Mouse (Mus musculus) liver, embryonic 16.5 days (tissue): ENCODE measurements around the gene Lrrc4. TPM values are rescaled to one million over a fixed set of nuclear protein-coding genes. Genes with fewer than 3 reads are reported as not detected.

Source experiments
- ATAC-seq: fragments of 200-750 bp; cut with Nextera tagmentation; 2 replicates; pipeline ENCODE4 v1.8.0; 2017; ENCODE audit warnings: low read depth, mild to moderate bottlenecking, moderate number of reproducible peaks, moderate library complexity
- H3K27ac ChIP-seq: fragments of 300-500 bp; sonication (generic); 2 replicates; pipeline ENCODE4 v1.5.1; 2014; ENCODE audit warnings: mild to moderate bottlenecking, low read length
- H3K27me3 ChIP-seq: fragments of 300-500 bp; sonication (generic); 2 replicates; pipeline ENCODE4 v1.6.1; 2014; ENCODE audit warnings: low read depth, low read length, mixed read lengths; ENCODE audit not compliant: control insufficient read depth, insufficient read depth
- H3K36me3 ChIP-seq: fragments of 300-500 bp; sonication (generic); 2 replicates; pipeline ENCODE4 v1.6.1; 2014; ENCODE audit warnings: mild to moderate bottlenecking; ENCODE audit not compliant: control insufficient read depth, insufficient read depth
- H3K4me1 ChIP-seq: fragments of 300-500 bp; sonication (generic); 2 replicates; pipeline ENCODE4 v1.6.1; 2014; ENCODE audit warnings: low read depth, low read length, mixed read lengths; ENCODE audit not compliant: control insufficient read depth
- H3K4me2 ChIP-seq: fragments of 300-500 bp; sonication (generic); 2 replicates; pipeline ENCODE4 v1.6.1; 2014; ENCODE audit warnings: low read depth, low read length, mixed read lengths
- H3K4me3 ChIP-seq: fragments of 300-500 bp; sonication (generic); 2 replicates; pipeline ENCODE4 v1.5.1; 2014; ENCODE audit warnings: low read depth, mild to moderate bottlenecking, low read length
- H3K9ac ChIP-seq: fragments of 300-500 bp; sonication (generic); 2 replicates; pipeline ENCODE4 v1.6.1; 2014; ENCODE audit warnings: low read depth, low read length
- H3K9me3 ChIP-seq: fragments of 300-500 bp; sonication (generic); replicated peaks from 2 replicates; pipeline ENCODE4 v1.6.1; 2016; ENCODE audit warnings: low read length; ENCODE audit not compliant: control insufficient read depth
- WGBS: fragments of 180-500 bp; shearing (Covaris S2); extraction: QIAGEN DNeasy Blood & Tissue Kit; methylation state at CpG from one replicate; pipeline ENCODE4 v1.1.7; 2014; ENCODE audit not compliant: insufficient replicate concordance; 5-methylcytosine and 5-hydroxymethylcytosine counted together
- polyA plus RNA-seq: library from polyadenylated mRNA; unstranded; fragments of >200 nt; fragmentation: Nextera tagmentation; extraction: Ambion mirVana; gene quantifications from 2 replicates; pipeline ENCODE4 v1.2.1, GENCODE M21; 2015

The Lrrc4 gene
- polyA plus RNA-seq, 1 experiment from 2014 or later, result 0.11 TPM

- ATAC-seq, result no peak
- H3K36me3 ChIP-seq, result no peaks in the 10 kb centered on the region
- no peaks in the 10 kb centered on the region; the same call in 1 of the 2 replicates for H3K4me1 ChIP-seq
- no peak overlapping the region for H3K4me3 ChIP-seq
- no peaks in the 10 kb centered on the region for H3K9me3 ChIP-seq
- WGBS, result 73% methylated on average over 9 of the region's 9 CpGs
- no peak overlapping the region for H3K9ac ChIP-seq
- no peak overlapping the region for H3K27ac ChIP-seq
- no peak overlapping the region for H3K4me2 ChIP-seq
- H3K27me3 ChIP-seq, result no peaks in the 10 kb centered on the region
Observed at GRCm38 (mm10) chr6:28720391-28721171, 111.0 kb downstream of the Lrrc4 start.

GRCm38 (mm10) chr6:28717845-28718237, 113.7 kb downstream of the Lrrc4 start:
- Histone ChIP-seq H3K4me2 (no peak overlapping the region), H3K9me3 (no peaks in the 10 kb centered on the region), H3K9ac (no peak overlapping the region), H3K4me1 (peaks cover 3% of the 10 kb centered on the region; the same call in 1 of the 2 replicates), H3K4me3 (no peak overlapping the region), H3K27ac (no peak overlapping the region), H3K36me3 (no peaks in the 10 kb centered on the region), H3K27me3 (no peaks in the 10 kb centered on the region)
- WGBS, result 63% methylated on average over 4 of the region's 4 CpGs
- no peak for ATAC-seq

DNA sequence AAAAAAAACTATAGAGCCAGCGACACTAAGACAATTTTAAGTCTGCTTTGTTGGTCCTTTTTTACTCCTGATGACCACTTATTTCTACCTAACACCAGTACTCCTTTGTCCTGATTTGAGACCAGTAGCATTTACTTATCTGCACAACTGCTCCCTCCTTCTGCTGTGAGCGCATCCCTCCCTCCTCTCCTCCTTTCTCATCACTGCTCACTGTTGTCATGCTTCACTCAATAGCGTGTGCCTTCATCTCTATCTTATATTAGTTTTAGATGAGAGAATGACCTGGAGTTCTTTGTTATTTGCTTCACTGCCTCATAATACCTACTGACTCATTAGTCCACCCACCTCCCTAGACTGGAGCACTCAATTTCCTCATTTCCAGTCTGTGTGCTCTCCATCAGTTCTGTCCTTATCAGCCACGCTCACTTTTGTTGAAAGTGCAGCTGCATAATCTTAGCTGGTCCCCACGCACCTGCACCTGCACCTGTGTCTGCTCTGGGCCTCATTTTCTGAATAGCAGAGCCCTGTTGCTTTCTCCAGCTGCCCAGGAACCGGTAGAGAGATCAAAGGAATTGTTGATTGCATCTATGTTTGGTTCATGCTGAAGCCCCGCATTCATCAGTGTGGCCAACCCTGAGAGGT, 114.2 kb downstream of the Lrrc4 start:
- no peak overlapping the region for H3K9ac ChIP-seq
- H3K27ac ChIP-seq, result no peak overlapping the region
- H3K27me3 ChIP-seq, result no peaks in the 10 kb centered on the region
- H3K4me1 ChIP-seq, result peaks cover 5% of the 10 kb centered on the region; the same call in 1 of the 2 replicates
- no peak for ATAC-seq
- H3K4me3 ChIP-seq, result no peak overlapping the region
- 56% methylated on average over 7 of the region's 7 CpGs for WGBS
- no peaks in the 10 kb centered on the region for H3K36me3 ChIP-seq
- no peak overlapping the region for H3K4me2 ChIP-seq
- no peaks in the 10 kb centered on the region for H3K9me3 ChIP-seq

- WGBS, result 35% methylated on average over 2 of the region's 2 CpGs
- peak; percentile 39; the same call in 1 of the 2 replicates for ATAC-seq
- Histone ChIP-seq H3K4me2 (no peak overlapping the region), H3K9ac (no peak overlapping the region), H3K9me3 (no peaks in the 10 kb centered on the region), H3K27me3 (no peaks in the 10 kb centered on the region), H3K4me1 (peaks cover 47% of the 10 kb centered on the region), H3K4me3 (no peak overlapping the region), H3K27ac (no peak overlapping the region), H3K36me3 (no peaks in the 10 kb centered on the region; the same call in 1 of the 2 replicates)
Observed at GRCm38 (mm10) chr6:28710035-28710434, 121.5 kb downstream of the Lrrc4 start.

DNA sequence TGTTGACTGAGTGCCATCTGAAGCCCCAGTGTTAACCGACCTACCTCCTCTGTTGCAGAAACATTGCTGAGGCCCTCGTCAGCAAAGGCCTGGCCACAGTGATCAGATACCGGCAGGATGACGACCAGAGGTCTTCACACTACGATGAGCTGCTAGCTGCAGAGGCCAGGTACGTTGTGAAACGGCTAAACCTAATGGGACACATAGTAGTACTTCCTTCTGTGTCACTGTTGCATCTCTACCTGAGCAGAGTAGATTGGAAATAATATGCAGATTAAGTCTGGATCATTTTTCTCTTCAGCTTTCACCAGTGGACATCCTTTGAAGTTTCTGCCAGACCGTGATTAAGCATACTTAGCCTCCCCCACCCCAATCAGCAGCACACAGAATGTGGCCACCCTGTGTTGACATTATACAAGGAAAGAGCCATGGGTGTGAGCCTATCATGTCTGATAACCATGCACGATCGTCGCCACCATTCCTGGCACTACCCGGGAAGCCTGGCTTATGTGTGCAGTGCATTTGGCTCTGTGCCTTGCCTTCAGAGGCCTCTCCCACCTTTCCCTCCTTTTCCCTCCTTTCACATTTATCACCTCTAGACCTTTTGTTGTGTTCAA, 124.5 kb downstream of the Lrrc4 start:
- ATAC-seq, result peak; percentile 87
- 27% methylated on average over 12 of the region's 12 CpGs for WGBS
- no peaks in the 10 kb centered on the region; the same call in 1 of the 2 replicates for H3K36me3 ChIP-seq
- no peaks in the 10 kb centered on the region for H3K27me3 ChIP-seq
- H3K4me3 ChIP-seq, result no peak overlapping the region
- no peak overlapping the region for H3K9ac ChIP-seq
- peak overlapping the region; percentile 27 for H3K4me2 ChIP-seq
- H3K9me3 ChIP-seq, result no peaks in the 10 kb centered on the region
- H3K4me1 ChIP-seq, result peaks cover 47% of the 10 kb centered on the region
- H3K27ac ChIP-seq, result peak overlapping the region; percentile 82

DNA sequence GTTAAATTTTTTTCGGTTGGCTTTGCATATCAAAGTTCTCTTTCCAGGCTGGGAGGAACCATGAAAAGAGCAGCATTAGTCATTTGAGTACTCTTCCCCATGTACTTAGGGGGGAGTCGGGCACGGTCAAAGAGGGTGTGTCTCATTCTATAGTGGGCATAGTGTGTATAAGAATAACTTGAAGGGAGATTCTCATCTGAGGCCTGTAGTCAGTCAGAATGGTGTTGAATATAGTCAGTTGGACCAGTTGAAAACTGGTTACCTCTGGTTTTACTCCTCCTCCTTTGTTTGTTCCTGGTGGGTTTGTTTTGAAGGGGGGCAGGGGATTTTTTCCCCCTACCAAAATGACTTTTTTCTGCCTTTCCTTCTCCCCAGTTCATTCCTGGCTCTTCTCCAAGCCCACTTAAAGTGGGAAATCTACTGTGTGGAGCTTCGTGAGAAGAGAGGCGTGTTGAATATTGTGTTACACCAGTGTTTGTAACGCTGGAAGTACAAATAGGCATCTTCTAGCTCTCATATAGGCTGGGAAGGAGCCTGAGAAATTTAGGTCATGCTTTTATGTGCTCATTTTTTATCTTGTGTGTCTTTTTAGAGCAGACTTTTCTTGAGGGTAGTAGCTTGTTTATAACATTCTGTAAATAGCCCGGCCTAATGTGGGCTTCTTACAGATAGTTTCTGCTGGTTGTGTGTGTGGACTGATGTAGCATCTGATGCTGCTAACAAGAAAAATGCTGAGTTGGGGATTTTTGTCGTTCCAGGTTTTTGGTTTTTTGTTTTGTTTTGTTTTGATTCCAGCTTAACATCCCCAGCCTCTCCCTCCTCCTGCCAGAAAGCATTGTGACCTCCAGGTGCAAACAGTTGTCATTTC, 125.2 kb downstream of the Lrrc4 start:
- 67% methylated on average over 8 of the region's 8 CpGs for whole genome bisulfite sequencing
- Histone ChIP-seq H3K4me3 (no peak overlapping the region), H3K9me3 (no peaks in the 10 kb centered on the region), H3K27ac (peak overlapping the region; percentile 82), H3K4me1 (peaks cover 47% of the 10 kb centered on the region), H3K36me3 (no peaks in the 10 kb centered on the region; the same call in 1 of the 2 replicates), H3K27me3 (no peaks in the 10 kb centered on the region), H3K4me2 (peak overlapping the region; percentile 27; the same call in 1 of the 2 replicates), H3K9ac (no peak overlapping the region)
- ATAC-seq, result no peak

- no peaks in the 10 kb centered on the region for H3K27me3 ChIP-seq
- ATAC-seq, result peak; percentile 50
- H3K4me1 ChIP-seq, result peaks cover 43% of the 10 kb centered on the region
- H3K36me3 ChIP-seq, result no peaks in the 10 kb centered on the region; the same call in 1 of the 2 replicates
- peak overlapping the region; percentile 15 for H3K4me2 ChIP-seq
- H3K9me3 ChIP-seq, result no peaks in the 10 kb centered on the region
- 24% methylated on average over 6 of the region's 6 CpGs for WGBS
- H3K4me3 ChIP-seq, result no peak overlapping the region
- no peak overlapping the region for H3K9ac ChIP-seq
- H3K27ac ChIP-seq, result peak overlapping the region; percentile 65
Observed at GRCm38 (mm10) chr6:28705384-28706107, 126.0 kb downstream of the Lrrc4 start.

- Histone ChIP-seq H3K9me3 (no peaks in the 10 kb centered on the region), H3K27me3 (no peaks in the 10 kb centered on the region), H3K27ac (peak overlapping the region; percentile 50; the same call in 1 of the 2 replicates), H3K9ac (no peak overlapping the region), H3K4me2 (peak overlapping the region; percentile 15; the same call in 1 of the 2 replicates), H3K4me1 (peaks cover 34% of the 10 kb centered on the region), H3K36me3 (no peaks in the 10 kb centered on the region; the same call in 1 of the 2 replicates), H3K4me3 (no peak overlapping the region)
- no peak for ATAC-seq
- 50% methylated on average over 6 of the region's 6 CpGs for WGBS
Observed at GRCm38 (mm10) chr6:28704612-28705011, 126.9 kb downstream of the Lrrc4 start.
